Mouse (Mus musculus) adipocyte (in vitro differentiated cells): Measurements from ENCODE around the gene Ubl4b.

Experiments used
- DNase-seq: peaks from one replicate; pipeline ENCODE4 v3.0.0-alpha.2; 2016; ENCODE audit warnings: low spot score

Ubl4b gene

GRCm38 (mm10) chr3:107567766-107568165 is 12.9 kb upstream of the Ubl4b start:
- DNase-seq: no peak

- no peak for DNase-seq
Observed at GRCm38 (mm10) chr3:107565331-107565730, 10.5 kb upstream of the Ubl4b start.

DNA sequence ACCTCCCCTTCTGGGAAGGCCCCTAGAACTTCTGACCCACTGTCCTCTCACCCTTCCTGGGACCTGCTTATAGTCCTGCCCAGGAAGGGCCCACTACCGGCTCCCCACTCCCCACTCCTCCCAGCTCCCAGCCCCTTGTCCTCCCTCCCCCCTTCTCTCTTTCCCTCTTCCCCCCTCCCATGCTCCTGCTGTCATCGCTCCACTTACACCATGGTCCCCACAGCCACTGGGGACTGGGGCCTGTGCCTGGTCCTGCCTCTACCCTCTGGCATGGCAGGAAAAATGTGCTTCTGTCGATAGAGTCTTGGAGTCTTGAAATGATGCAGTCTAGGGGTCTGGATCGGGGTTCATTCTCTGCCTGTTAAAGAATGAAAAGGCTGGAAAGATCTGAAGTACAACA is 9.0 kb upstream of the Ubl4b start:
- no peak for DNase-seq

DNA sequence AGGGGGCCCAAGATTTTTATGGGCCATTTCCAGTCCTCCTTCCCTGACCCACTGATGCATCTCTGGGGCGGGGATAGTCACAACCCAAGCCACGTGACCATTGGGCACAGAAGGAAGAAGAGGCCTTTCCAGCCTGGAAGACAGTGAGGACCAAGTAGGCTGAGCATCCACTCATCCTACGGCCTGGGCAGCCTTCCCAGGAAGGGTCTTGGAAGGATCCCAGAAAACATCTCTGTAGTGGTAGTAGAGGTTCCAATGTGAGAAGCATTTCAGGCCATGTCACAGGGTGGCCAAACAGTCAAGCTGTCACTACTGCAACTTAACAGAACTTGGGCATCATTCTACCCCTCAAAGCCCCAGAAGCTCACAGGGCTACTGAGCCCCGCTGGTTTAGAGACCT is 7.7 kb upstream of the Ubl4b start:
- DNase-seq: no peak

DNA sequence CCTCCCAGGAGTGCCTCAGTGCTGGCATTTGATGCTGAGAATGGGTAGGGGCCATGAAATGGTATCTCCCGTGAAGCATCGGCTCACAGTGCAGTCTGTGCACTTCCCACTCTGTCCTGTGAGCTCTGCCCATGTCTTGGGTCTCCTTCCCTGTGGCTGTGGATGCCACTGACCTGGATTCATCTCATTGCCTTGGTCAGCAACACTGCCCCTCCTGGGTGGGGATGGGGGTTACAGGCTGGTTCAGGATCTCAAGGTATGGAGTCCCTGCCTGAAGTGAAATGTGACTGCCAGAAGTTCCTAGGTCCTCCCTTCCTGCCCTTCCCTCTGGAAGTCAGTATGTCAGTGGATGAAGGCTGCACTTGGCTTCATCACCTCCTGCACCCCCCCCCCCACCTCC is 7.2 kb upstream of the Ubl4b start:
- no peak for DNase-seq

GRCm38 (mm10) chr3:107559183-107559582 is 4.3 kb upstream of the Ubl4b start:
- peak; percentile 87 for DNase-seq

- DNase-seq: no peak
Observed at GRCm38 (mm10) chr3:107558740-107559139, 3.9 kb upstream of the Ubl4b start.

- peak; percentile 64 for DNase-seq
Observed at GRCm38 (mm10) chr3:107550409-107551049, 4.3 kb downstream of the Ubl4b start.

- no peak for DNase-seq
Observed at GRCm38 (mm10) chr3:107546956-107547355, 7.9 kb downstream of the Ubl4b start.

DNA sequence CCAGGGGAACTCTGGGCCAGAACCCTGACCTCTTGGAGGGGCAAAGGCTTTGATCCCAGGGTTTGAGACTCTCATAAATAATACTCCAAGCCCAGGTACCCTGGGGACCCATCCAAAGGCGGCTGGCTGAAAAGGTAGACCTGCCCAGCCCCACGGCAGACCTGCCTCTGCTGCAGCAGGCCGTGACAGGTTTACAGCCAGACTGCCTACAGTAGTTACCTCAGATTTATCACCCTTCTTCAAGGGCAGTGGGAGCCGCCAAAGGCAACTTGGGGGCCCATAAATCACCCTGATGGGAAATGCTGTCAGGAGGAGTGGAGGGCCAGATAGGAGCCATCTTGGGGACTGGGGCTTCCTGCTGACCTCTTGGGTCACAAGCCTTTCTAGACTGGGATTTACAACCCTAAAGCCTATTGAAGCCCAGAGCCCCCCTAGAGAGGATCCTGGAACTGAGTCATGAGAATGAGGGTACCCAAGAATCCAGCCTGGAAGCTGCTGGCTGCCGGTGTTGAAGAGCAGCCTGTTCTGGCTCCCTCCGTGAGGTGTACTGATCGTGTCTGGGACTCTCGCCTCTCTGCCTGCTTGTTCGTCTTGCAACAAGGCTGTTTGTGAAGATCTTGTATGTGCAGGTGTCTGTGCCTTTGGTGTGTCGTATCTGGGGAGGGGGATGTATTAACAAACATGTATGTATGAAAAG is 9.0 kb downstream of the Ubl4b start:
- no peak for DNase-seq

GRCm38 (mm10) chr3:107545278-107545677 is 9.6 kb downstream of the Ubl4b start:
- DNase-seq: no peak

DNA sequence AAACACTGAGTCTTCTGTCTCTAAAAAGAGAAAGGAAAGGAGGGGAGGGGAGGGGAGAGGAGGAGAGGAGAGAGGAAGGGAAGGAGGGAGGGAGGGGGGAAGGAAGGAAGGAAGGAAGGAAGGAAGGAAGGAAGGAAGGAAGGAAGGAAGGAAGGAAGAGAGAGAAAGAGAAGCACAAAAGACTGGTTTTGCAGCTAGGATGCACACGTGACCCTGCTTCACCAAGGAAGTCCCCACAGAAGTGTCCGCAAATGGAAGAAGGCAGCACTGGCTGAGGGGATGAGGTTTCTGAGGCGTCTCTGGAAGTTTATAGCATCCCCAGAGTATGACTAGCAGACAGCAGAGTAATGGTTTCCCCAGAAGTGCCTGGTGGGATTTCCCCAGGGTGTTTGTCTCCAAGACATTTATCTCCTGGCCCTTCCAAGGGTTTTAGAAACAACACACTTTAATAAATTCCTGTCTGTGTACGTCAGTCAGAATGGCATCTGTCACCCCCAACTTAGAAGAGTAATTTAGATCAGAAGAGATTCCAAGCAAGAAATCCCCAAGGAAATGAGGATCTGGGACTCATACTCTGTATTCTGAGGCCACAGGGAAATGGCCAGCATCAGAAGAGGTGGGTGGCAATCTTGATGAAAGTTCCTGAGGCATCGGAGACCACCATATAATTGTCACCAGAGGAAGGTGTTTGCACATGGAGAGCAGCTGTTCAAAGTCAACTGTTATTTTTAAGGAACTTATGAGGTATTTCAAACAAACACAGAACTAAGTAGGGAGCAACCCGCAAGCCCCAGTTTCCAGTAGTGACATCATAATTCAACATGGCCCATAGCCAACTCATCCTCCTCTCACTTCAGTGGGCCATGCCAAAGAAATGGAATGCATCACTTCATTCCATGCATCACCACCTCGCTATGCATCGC is 11.5 kb downstream of the Ubl4b start:
- DNase-seq: no peak

DNA sequence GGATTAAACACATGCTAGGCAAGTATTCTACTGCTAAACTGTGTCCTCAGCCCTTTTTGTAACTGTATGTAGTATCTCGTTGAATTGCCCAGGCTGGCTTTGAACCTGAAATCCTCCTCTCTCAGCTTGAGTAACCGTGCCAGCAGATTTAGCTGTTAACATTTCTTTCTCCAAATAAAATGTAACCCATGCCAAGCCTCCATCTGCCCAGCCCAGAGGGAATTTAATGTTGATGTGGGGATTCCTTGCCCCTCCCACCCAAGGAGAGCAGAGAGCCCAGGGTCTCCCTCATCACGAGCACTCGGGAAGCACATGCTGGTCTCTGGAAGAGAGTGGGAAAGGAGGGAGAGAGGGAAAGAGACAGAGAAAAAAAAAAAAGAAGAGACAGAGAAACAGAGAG is 12.3 kb downstream of the Ubl4b start:
- DNase-seq: no peak

GRCm38 (mm10) chr3:107537504-107537889 is 17.4 kb downstream of the Ubl4b start:
- no peak for DNase-seq

DNA sequence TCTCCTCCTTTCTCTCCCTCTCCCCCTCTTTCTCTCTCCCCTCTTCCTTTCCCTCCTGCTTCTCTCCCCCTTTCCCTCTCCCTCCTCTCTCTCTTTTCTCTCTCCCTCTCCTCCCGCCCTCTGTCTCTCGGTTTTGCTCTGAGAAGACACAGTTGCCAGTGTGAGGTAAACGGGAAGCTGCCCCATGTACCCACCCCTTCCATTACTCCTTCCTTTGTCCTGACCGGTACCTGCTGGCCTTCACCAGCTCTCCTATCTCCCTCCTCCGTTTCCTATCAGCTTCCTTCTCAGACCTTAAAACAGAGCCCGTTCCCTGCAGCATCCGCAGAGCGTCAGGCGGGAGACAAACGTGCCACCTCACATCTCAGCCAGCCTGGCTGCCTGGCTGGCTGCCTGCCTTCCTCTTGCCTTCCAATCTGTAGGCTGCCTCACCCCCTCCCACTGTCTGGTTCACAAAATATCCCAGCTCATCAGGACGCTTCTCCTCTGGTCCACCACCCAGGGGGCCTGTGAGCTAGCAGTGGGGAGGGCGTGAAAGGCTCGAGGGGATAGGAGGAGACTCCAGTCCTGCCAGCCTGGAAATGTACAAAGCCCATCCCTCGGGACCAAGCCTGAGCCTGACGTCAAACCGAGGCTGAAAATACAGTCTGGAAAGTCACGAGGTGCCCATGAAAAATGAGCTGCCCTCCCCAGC is 17.9 kb downstream of the Ubl4b start:
- peak; percentile 5 for DNase-seq

DNA sequence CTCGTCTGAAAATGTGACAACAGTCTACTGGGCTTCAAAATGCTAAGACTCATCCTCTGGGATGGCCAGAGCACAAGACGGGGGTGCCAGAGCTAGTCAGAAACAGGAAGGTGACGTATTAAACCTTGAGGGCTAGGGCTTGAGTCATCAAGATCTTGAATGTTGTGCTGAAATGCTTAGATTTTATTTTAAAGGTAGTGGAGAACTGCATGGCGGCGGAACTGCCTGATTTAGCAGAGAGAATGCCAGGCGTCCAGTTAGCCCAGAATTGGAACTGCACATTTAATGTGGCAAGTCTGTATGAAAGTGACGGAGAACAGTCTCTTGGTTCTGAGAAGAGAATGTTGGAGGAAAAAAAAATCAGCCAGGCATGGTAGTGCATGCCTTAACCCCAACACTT is 19.9 kb downstream of the Ubl4b start:
- DNase-seq: no peak

- DNase-seq: no peak
Observed at GRCm38 (mm10) chr3:107533532-107533931, 21.3 kb downstream of the Ubl4b start.

- no peak for DNase-seq
Observed at GRCm38 (mm10) chr3:107530581-107530980, 24.3 kb downstream of the Ubl4b start.

DNA sequence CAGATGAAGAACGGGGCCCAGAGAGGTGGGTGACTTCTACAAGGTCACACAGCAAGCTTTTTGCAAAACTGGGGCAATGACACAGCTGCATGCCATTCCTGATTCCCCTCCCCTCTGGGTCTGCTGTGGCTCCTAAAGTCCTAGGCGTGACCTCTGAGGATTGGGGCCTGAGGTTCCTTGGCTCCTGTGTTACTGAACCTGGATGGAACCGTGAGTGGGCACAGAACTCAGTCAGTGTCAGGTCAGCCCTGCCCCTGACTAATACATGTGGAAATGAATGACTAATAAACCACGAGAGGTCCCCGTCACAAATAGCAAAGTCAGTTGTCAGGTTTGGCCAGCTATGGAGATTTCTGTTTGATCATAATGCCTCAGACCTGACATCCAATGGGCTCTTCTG is 25.7 kb downstream of the Ubl4b start:
- no peak for DNase-seq

GRCm38 (mm10) chr3:107528401-107529118 is 26.3 kb downstream of the Ubl4b start:
- no peak for DNase-seq

- DNase-seq: no peak
Observed at GRCm38 (mm10) chr3:107524547-107524946, 30.3 kb downstream of the Ubl4b start.

DNA sequence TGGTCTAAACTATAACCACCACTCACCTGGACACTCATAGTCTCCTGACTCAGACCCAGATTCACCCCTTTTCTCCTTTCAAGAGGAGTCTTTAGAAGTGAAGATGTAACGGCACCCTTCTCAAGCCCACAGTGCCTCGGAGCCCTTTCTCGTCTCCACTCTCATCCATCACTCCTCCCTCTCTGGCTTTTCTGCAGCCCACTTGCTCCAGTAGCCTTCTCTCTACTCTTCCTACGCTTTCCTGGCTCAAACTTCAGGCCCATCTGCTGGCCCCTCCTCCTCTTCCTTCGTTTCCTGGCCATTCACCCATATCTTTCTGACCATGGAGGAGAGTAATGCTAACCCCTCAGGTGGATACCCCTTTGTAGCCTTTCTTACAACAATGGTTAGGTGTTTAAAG is 33.9 kb downstream of the Ubl4b start:
- DNase-seq: no peak
